Mouse (Mus musculus): ENCODE data around the gene Tmem235.
"Not testable (repeated sequence)": the region's sequence is repeated elsewhere in the genome, so short reads cannot be mapped to it uniquely, and the experiment has no call there.

Gene Tmem235

DNA sequence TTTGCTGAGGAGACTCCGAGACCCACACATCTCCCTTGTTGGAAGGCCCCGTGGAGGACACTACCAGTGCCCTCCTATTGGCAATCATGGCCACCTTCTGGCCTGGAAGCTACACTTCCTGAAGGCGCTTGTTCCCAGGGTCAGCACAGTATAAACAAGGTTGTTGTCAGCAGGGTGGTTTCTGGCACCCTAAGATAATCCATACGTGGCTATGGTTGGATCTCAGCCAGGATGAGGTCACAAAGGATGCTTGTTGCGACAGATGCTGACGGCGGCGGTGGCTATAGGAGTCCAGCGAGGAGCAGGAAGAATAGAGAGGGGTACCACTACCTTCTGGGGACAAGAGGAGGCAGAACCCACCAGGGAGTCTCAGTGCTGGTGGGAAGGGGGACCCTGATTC, 30.2 kb upstream of the Tmem235 start:
- no peak for ATAC-seq (ENCODE audit: insufficient number of reproducible peaks, low FRiP score, low TSS enrichment)

- ATAC-seq (ENCODE audit: insufficient number of reproducible peaks, low FRiP score, low TSS enrichment) = no peak
These were observed 28.2 kb upstream of the Tmem235 start for GRCm38 (mm10) chr11:117832086-117832969.

DNA sequence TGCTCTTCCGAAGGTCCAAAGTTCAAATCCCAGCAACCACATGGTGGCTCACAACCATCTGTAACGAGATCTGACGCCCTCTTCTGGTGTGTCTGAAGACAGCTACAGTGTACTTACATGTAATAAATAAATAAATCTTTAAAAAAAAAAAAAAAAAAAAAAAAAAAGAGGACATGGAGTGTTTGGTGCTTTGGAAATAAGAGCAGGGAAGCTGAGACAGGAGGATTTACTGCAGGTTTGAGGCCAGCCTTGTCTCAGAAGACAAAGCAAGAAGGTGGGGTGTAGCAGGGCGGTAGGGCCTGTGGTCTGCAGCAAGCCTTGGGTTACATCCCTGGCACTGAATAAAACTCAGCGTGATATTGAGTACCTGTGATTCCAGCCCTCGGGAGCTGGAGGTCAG, 27.0 kb upstream of the Tmem235 start:
- ATAC-seq (ENCODE audit: insufficient number of reproducible peaks, low FRiP score, low TSS enrichment) = not testable (repeated sequence)

DNA sequence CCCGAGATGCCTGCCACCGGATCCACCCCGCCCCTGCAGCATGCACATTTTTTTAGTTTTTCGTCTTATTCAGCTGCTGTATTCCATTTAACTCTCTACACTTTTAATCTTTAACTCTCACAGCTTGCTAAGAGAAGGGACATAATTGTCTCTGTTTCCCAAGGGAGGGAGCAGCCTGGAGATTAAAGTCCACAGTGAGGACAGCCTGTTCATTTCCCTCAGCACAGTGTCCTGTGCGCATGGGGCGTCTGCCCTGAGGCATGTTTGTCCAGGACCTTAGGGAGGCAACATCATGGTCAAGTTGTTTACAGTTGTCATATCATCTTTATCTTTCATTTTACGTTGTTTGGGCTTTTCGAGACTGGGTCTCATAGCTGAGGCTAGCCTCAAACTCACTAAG, 26.5 kb upstream of the Tmem235 start:
- ATAC-seq (ENCODE audit: insufficient number of reproducible peaks, low FRiP score, low TSS enrichment) = no peak

DNA sequence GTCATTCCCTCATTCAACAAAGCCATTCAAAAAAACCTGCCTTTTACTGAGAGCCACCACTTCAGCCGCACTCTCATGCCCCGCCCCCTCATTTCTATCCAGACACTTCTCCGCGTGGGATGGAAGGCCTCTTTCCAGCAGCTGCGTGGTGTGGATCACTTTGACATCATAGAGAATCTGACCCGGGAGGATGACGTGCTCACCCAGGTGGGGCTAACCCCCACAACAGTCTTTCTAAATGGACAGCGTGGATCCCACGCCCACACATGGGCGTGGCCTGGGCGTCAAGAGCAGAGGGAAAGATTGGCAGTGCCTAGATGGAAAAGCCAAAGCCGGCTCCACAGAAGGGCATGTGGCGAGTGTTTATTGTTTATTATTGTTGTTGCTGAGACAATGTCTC, 24.2 kb upstream of the Tmem235 start:
- ATAC-seq (ENCODE audit: insufficient number of reproducible peaks, low FRiP score, low TSS enrichment) = no peak

DNA sequence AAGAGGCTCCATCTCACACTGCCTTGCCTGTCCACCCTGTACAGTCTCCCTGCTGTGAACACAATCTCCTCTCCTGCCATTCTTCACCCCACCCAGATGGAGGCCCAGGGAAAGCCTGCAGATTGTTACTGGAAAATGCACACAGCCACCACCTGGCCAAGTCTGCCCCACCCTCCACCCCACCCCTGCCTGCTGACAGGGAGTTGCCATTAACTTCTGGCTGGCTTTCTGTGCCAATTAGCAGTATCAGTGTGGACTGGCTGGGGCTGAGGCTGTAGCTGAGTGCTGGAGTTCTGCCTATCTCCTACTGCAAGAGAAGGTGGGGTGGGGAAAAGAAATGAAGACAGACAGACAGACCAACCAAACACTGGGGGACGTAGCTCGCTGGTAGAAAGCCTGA, 22.0 kb upstream of the Tmem235 start:
- no peak for ATAC-seq (ENCODE audit: insufficient number of reproducible peaks, low FRiP score, low TSS enrichment)

- ATAC-seq (ENCODE audit: insufficient number of reproducible peaks, low FRiP score, low TSS enrichment) = no peak
These were observed 21.5 kb upstream of the Tmem235 start for GRCm38 (mm10) chr11:117839021-117839420.

GRCm38 (mm10) chr11:117840910-117841309, 19.6 kb upstream of the Tmem235 start:
- ATAC-seq (ENCODE audit: insufficient number of reproducible peaks, low FRiP score, low TSS enrichment) = no peak

DNA sequence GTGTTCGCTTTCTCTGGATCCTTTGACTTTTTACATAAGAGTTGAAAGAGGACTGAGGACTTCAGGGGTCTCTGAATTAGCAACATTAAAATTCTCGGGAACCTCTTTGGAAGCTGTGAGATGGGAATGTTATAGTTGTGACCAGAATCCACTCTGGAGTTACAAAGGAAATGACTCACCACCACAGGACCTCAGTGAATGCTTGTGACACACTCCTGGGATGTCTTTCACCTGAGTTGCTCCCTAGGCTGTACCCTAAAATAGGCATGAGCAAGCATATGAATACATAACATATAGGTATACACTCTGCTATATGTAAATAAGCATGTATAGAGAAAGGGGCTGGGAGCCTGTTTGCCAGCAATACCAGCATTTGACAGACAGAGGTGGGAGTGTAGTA, 17.1 kb upstream of the Tmem235 start:
- no peak for ATAC-seq (ENCODE audit: insufficient number of reproducible peaks, low FRiP score, low TSS enrichment)

DNA sequence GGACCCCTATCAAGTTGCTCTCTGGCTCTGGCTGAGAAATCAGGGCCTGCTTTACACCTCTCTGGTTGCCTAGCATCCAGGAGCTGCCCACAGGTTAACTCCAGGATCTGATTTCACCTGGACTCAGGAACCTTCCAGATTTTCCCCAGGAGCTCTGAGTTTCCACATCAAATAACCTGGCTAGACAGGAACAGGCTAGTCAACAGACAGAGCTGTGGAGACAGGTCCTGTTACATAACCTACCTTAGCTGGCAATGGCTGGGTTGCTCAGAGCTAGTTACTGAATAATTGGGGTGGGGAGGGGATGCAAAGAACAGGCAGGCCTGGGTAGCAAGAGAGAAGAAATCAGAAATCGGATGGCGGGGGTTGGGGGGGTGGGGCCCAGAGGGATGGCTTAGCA, 15.6 kb upstream of the Tmem235 start:
- no peak for ATAC-seq (ENCODE audit: insufficient number of reproducible peaks, low FRiP score, low TSS enrichment)

DNA sequence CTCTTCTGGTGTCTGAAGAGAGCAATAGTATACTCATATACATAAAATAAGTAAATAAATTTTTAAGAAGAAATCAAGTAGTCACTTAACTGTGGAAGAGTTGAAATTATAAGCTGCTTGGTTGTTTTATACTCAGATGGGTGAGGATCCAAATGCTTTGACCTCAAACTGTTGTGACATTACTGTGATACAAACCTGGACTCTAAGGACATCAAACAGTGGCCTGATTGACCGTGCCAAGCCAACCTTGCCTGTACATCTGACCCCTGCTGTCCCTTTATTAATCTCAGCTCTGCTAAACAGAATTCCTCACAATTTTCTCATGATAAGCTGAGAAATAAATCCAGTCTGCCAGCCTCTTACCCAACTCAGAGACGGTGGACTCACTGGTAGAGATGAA, 14.9 kb upstream of the Tmem235 start:
- ATAC-seq (ENCODE audit: insufficient number of reproducible peaks, low FRiP score, low TSS enrichment) = no peak

GRCm38 (mm10) chr11:117846640-117847039, 13.9 kb upstream of the Tmem235 start:
- no peak for ATAC-seq (ENCODE audit: insufficient number of reproducible peaks, low FRiP score, low TSS enrichment)

GRCm38 (mm10) chr11:117847593-117848215, 12.8 kb upstream of the Tmem235 start:
- no peak for ATAC-seq (ENCODE audit: insufficient number of reproducible peaks, low FRiP score, low TSS enrichment)

DNA sequence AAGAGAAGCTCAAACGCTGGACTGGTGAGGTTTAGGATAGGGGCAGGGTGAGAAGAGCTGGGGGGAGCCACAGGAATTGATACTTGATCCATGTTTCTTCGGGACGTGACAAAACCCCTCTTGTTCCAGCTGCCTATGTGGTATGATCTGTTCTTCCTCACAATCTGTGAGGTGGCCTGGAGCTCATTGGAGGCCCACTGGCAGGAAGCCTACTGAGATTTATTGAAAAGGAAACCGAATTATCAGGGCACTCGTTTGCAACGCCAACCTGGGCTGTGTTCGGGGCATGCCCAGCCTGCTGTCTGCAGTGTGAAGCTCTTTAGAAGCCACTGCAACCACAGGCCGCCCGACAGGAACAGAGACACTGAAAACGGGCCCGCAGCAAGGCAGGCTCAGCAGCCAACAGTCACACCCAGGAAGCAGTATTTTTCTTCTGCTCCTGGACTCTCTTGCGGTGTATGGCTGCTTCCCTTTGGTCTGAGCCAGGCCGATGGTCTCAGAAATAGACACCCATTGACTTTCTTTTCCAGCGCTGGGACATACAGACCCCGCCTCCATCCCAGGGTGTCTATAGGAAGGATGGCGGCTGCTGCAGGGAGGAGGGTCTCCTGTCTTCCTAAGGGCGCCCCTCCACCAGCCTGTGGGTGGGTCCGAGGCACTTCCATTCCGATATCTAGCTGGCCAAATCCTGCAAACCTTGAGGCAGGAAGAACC, 12.1 kb upstream of the Tmem235 start:
- peak; percentile 32; the same call in 1 of the 2 replicates for ATAC-seq (ENCODE audit: insufficient number of reproducible peaks, low FRiP score, low TSS enrichment)

DNA sequence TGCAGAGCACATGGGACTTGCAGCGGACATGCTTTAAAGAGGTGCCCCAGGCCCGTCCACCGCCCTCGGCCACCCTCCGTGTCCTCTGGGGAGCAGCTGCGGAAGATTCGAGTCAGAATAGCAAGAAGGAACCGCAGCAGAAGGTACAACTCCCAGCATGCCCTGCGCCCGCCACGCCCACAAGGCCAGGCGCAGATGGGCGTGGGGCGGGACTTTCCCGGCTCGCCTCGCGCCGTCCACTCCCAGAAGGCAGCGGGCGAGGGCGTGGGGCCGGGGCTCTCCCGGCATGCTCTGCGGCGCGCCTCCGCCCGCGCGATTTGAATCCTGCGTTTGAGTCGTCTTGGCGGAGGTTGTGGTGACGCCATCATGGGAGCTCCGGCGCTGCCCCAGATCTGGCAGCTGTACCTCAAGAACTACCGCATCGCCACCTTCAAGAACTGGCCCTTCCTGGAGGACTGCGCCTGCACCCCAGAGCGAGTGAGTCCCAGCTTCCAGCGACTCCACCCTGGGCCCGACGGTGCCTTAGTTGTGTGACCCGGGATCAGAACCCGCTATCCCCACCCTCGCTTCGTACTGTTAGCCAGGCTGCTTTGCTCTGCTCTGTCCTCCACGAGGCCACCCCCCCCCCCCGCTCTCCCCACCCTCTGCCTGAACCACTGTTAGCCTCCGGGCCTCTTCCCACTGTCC, 11.4 kb upstream of the Tmem235 start, which contains the start of gene Birc5:
Birc5 (plus strand) TSS at position 267 of the 687 bp plus-strand sequence.
- ATAC-seq (ENCODE audit: insufficient number of reproducible peaks, low FRiP score, low TSS enrichment) = peak; percentile 90; the same call in 1 of the 2 replicates

DNA sequence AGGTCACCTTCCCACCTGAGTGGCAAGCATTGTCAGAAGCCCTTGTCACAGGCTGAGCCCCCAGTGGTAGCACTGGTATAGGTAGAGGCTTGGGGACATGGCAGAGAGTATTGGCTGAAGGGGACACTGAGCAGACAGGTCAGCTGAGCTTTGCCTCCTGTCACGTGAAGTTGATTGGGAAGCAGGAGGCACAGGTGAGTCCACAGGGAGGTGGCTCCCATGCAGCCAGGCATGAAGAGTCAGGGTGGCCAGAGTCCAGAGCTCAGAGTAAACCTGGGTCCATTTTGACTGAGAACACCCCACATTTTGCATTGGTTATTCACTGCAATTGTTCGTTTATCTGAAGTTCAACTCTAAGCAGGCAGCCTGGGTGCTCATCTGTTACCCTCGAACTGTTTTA, 7.7 kb upstream of the Tmem235 start:
- no peak for ATAC-seq (ENCODE audit: insufficient number of reproducible peaks, low FRiP score, low TSS enrichment)

- no peak for ATAC-seq (ENCODE audit: insufficient number of reproducible peaks, low FRiP score, low TSS enrichment)
These were observed 6.3 kb upstream of the Tmem235 start for GRCm38 (mm10) chr11:117854241-117854640.

- ATAC-seq (ENCODE audit: insufficient number of reproducible peaks, low FRiP score, low TSS enrichment) = no peak
These were observed 5.2 kb upstream of the Tmem235 start for GRCm38 (mm10) chr11:117855360-117855759.

- ATAC-seq (ENCODE audit: insufficient number of reproducible peaks, low FRiP score, low TSS enrichment) = no peak
These were observed 4.6 kb upstream of the Tmem235 start for GRCm38 (mm10) chr11:117855975-117856374.

GRCm38 (mm10) chr11:117857462-117857861, 3.1 kb upstream of the Tmem235 start:
- no peak for ATAC-seq (ENCODE audit: insufficient number of reproducible peaks, low FRiP score, low TSS enrichment)
